Mouse (Mus musculus): Measurements from ENCODE around the gene Chil1. TPM values are rescaled to one million over a fixed set of nuclear protein-coding genes. Genes with fewer than 3 reads are reported as not detected.

The Chil1 gene
- polyA plus RNA-seq, 1 experiment from 2014 or later, result 1.4 TPM

GRCm38 (mm10) chr1:134213405-134213804 lies 31.4 kb downstream of the Chil1 start:
- Histone ChIP-seq H3K27ac (replicated peaks) (0 out of 2 replicates have a peak overlapping the region, but pooled peaks have one; percentile 11), H3K4me1 (replicated peaks) (peaks cover 29% of the 10 kb centered on the region), H3K27me3 (no peaks in the 10 kb centered on the region), H3K9me3 (no peaks in the 10 kb centered on the region), H3K4me3 (no peak overlapping the region), H3K36me3 (no peaks in the 10 kb centered on the region), H3K9ac (no peak overlapping the region), H3K4me2 (no peak overlapping the region)
- 72% methylated on average over 7 of the region's 7 CpGs for WGBS
- ATAC-seq (ENCODE audit: low FRiP score, low read depth), result peak; percentile 49; the same call in 1 of the 2 replicates

- H3K4me1 ChIP-seq (replicated peaks), result peaks cover 33% of the 10 kb centered on the region
- H3K4me2 ChIP-seq, result no peak overlapping the region
- H3K4me3 ChIP-seq, result no peak overlapping the region
- 57% methylated on average over 7 of the region's 7 CpGs for WGBS
- no peaks in the 10 kb centered on the region for H3K9me3 ChIP-seq
- no peak overlapping the region for H3K27ac ChIP-seq (replicated peaks)
- ATAC-seq (ENCODE audit: low FRiP score, low read depth), result no peak
- no peaks in the 10 kb centered on the region for H3K27me3 ChIP-seq
- no peak overlapping the region for H3K9ac ChIP-seq
- H3K36me3 ChIP-seq, result no peaks in the 10 kb centered on the region
These were observed 33.1 kb downstream of the Chil1 start for GRCm38 (mm10) chr1:134215059-134215458.

- H3K27me3 ChIP-seq, result no peaks in the 10 kb centered on the region
- H3K4me1 ChIP-seq (replicated peaks), result peaks cover 30% of the 10 kb centered on the region
- H3K27ac ChIP-seq (replicated peaks), result peak overlapping the region; percentile 35; the same call in 1 of the 2 replicates
- WGBS, result 22% methylated on average over 11 of the region's 11 CpGs
- peak overlapping the region; percentile 2; the same call in 1 of the 2 replicates for H3K9ac ChIP-seq
- H3K36me3 ChIP-seq, result no peaks in the 10 kb centered on the region
- H3K4me2 ChIP-seq, result no peak overlapping the region
- ATAC-seq (ENCODE audit: low FRiP score, low read depth), result no peak
- H3K4me3 ChIP-seq, result no peak overlapping the region
- no peaks in the 10 kb centered on the region for H3K9me3 ChIP-seq
These were observed 34.0 kb downstream of the Chil1 start for GRCm38 (mm10) chr1:134215751-134216628.

- H3K27ac ChIP-seq (replicated peaks), result no peak overlapping the region
- H3K4me2 ChIP-seq, result no peak overlapping the region
- ATAC-seq (ENCODE audit: low FRiP score, low read depth), result no peak
- H3K27me3 ChIP-seq, result no peaks in the 10 kb centered on the region
- H3K4me1 ChIP-seq (replicated peaks), result peaks cover 24% of the 10 kb centered on the region
- 88% methylated on average over 2 of the region's 2 CpGs for WGBS
- no peaks in the 10 kb centered on the region for H3K36me3 ChIP-seq
- H3K9me3 ChIP-seq, result no peaks in the 10 kb centered on the region
- no peak overlapping the region for H3K4me3 ChIP-seq
- H3K9ac ChIP-seq, result no peak overlapping the region
These were observed 34.6 kb downstream of the Chil1 start for GRCm38 (mm10) chr1:134216629-134216971.

GRCm38 (mm10) chr1:134217028-134217481 lies 35.1 kb downstream of the Chil1 start:
- Histone ChIP-seq H3K4me2 (no peak overlapping the region), H3K27me3 (no peaks in the 10 kb centered on the region), H3K9ac (no peak overlapping the region), H3K4me1 (replicated peaks) (peaks cover 20% of the 10 kb centered on the region), H3K9me3 (no peaks in the 10 kb centered on the region), H3K27ac (replicated peaks) (no peak overlapping the region), H3K36me3 (no peaks in the 10 kb centered on the region), H3K4me3 (no peak overlapping the region)
- 70% methylated on average over 12 of the region's 12 CpGs for WGBS
- no peak for ATAC-seq (ENCODE audit: low FRiP score, low read depth)

GRCm38 (mm10) chr1:134217942-134218341 lies 36.0 kb downstream of the Chil1 start:
- Histone ChIP-seq H3K27me3 (no peaks in the 10 kb centered on the region), H3K27ac (replicated peaks) (no peak overlapping the region), H3K4me2 (no peak overlapping the region), H3K4me3 (no peak overlapping the region), H3K9me3 (no peaks in the 10 kb centered on the region), H3K36me3 (no peaks in the 10 kb centered on the region), H3K9ac (no peak overlapping the region), H3K4me1 (replicated peaks) (peaks cover 20% of the 10 kb centered on the region)
- WGBS, result 85% methylated on average over 3 of the region's 3 CpGs
- no peak for ATAC-seq (ENCODE audit: low FRiP score, low read depth)

GRCm38 (mm10) chr1:134219608-134220007 lies 37.6 kb downstream of the Chil1 start:
- Histone ChIP-seq H3K36me3 (no peaks in the 10 kb centered on the region), H3K9ac (no peak overlapping the region), H3K27me3 (no peaks in the 10 kb centered on the region), H3K4me1 (replicated peaks) (peaks cover 20% of the 10 kb centered on the region), H3K4me2 (no peak overlapping the region), H3K27ac (replicated peaks) (no peak overlapping the region), H3K4me3 (no peak overlapping the region), H3K9me3 (no peaks in the 10 kb centered on the region)
- ATAC-seq (ENCODE audit: low FRiP score, low read depth), result peak; percentile 43; the same call in 1 of the 2 replicates
- 65% methylated on average over 5 of the region's 5 CpGs for WGBS

GRCm38 (mm10) chr1:134221172-134221571 lies 39.2 kb downstream of the Chil1 start:
- Histone ChIP-seq H3K27ac (replicated peaks) (no peak overlapping the region), H3K9me3 (no peaks in the 10 kb centered on the region), H3K36me3 (no peaks in the 10 kb centered on the region), H3K4me1 (replicated peaks) (peaks cover 13% of the 10 kb centered on the region; the same call in 1 of the 2 replicates), H3K4me2 (no peak overlapping the region), H3K4me3 (no peak overlapping the region), H3K27me3 (no peaks in the 10 kb centered on the region), H3K9ac (no peak overlapping the region)
- WGBS, result 91% methylated on average over 1 of the region's 1 CpGs
- ATAC-seq (ENCODE audit: low FRiP score, low read depth), result no peak

- H3K9ac ChIP-seq, result no peak overlapping the region
- H3K4me2 ChIP-seq, result no peak overlapping the region
- H3K4me3 ChIP-seq, result no peak overlapping the region
- no peaks in the 10 kb centered on the region for H3K36me3 ChIP-seq
- H3K27me3 ChIP-seq, result no peaks in the 10 kb centered on the region
- no peak for ATAC-seq (ENCODE audit: low FRiP score, low read depth)
- H3K4me1 ChIP-seq (replicated peaks), result 0 out of 2 replicates have a peak, but pooled peaks cover 5% of the 10 kb centered on the region
- no peak overlapping the region for H3K27ac ChIP-seq (replicated peaks)
- WGBS, result 68% methylated on average over 8 of the region's 8 CpGs
- no peaks in the 10 kb centered on the region for H3K9me3 ChIP-seq
These were observed 40.4 kb downstream of the Chil1 start for GRCm38 (mm10) chr1:134222122-134223055.

GRCm38 (mm10) chr1:134224649-134225227 lies 42.8 kb downstream of the Chil1 start:
- no peaks in the 10 kb centered on the region for H3K9me3 ChIP-seq
- H3K4me2 ChIP-seq, result no peak overlapping the region
- 0 out of 2 replicates have a peak, but pooled peaks cover 2% of the 10 kb centered on the region for H3K4me1 ChIP-seq (replicated peaks)
- ATAC-seq (ENCODE audit: low FRiP score, low read depth), result no peak
- no peak overlapping the region for H3K27ac ChIP-seq (replicated peaks)
- no peak overlapping the region for H3K9ac ChIP-seq
- 90% methylated on average over 12 of the region's 12 CpGs for WGBS
- no peaks in the 10 kb centered on the region for H3K27me3 ChIP-seq
- H3K4me3 ChIP-seq, result no peak overlapping the region
- no peaks in the 10 kb centered on the region for H3K36me3 ChIP-seq

- Histone ChIP-seq H3K9me3 (no peaks in the 10 kb centered on the region), H3K9ac (no peak overlapping the region), H3K4me1 (replicated peaks) (0 out of 2 replicates have a peak, but pooled peaks cover 3% of the 10 kb centered on the region), H3K4me3 (no peak overlapping the region), H3K4me2 (no peak overlapping the region), H3K36me3 (no peaks in the 10 kb centered on the region), H3K27me3 (no peaks in the 10 kb centered on the region), H3K27ac (replicated peaks) (no peak overlapping the region)
- ATAC-seq (ENCODE audit: low FRiP score, low read depth), result no peak
- WGBS, result 91% methylated on average over 5 of the region's 5 CpGs
These were observed 43.4 kb downstream of the Chil1 start for GRCm38 (mm10) chr1:134225375-134225774.

Measured in hindbrain, embryonic 15.5 days (tissue).